Mouse (Mus musculus) G1E (cell line): Measurements from ENCODE around the gene Dhrs13. TPM values are rescaled to one million over a fixed set of nuclear protein-coding genes. Genes with fewer than 3 reads are reported as not detected.

Experiments
- ATAC-seq: 2 replicates; pipeline ENCODE4 v1.8.0; 2016; ENCODE audit warnings: mild to moderate bottlenecking; ENCODE audit not compliant: insufficient number of reproducible peaks, poor library complexity, low FRiP score, severe bottlenecking; ENCODE audit errors: extremely low read depth
- DNase-seq: peaks from one replicate; pipeline ENCODE4 v3.0.0; 2012; ENCODE audit warnings: low spot score
- H3K27me3 ChIP-seq: 2 replicates; pipeline ENCODE4 v1.6.1; 2012; ENCODE audit warnings: mild to moderate bottlenecking, low read length, inconsistent platforms; ENCODE audit not compliant: insufficient read depth
- H3K36me3 ChIP-seq: replicated peaks from 2 replicates; pipeline ENCODE3; 2012; ENCODE audit warnings: mild to moderate bottlenecking, inconsistent platforms
- H3K4me1 ChIP-seq: 2 replicates; pipeline ENCODE4 v1.6.1; 2012; ENCODE audit warnings: low read depth, low read length, inconsistent platforms, mixed read lengths; ENCODE audit not compliant: insufficient read depth
- H3K4me3 ChIP-seq: 2 replicates; pipeline ENCODE4 v1.5.1; 2012; ENCODE audit warnings: low read depth, mild to moderate bottlenecking, inconsistent platforms, low read length, moderate library complexity, mixed read lengths
- H3K9me3 ChIP-seq: replicated peaks from 2 replicates; pipeline ENCODE4 v1.6.1; 2012; ENCODE audit warnings: inconsistent platforms
- CTCF ChIP-seq: IDR thresholded peaks from 2 replicates; pipeline ENCODE4 v1.5.1; 2012; ENCODE audit warnings: low read depth, low read length, inconsistent platforms, mixed read lengths
- GATA1 ChIP-seq: IDR thresholded peaks from 2 replicates; pipeline ENCODE4 v1.6.1; 2012; ENCODE audit warnings: borderline replicate concordance, low read length, inconsistent platforms, mixed read lengths
- GATA2 ChIP-seq: IDR thresholded peaks from 2 replicates; pipeline ENCODE4 v1.6.1; 2012; ENCODE audit warnings: low read depth, low read length, inconsistent platforms, borderline replicate concordance
- POLR2AphosphoS5 ChIP-seq: IDR thresholded peaks from 2 replicates; pipeline ENCODE4 v1.6.1; 2012; ENCODE audit warnings: low read depth, low read length, inconsistent platforms; ENCODE audit not compliant: insufficient replicate concordance
- TAL1 ChIP-seq: conservative IDR thresholded peaks from 2 replicates; pipeline ENCODE4 v1.6.1; 2012; ENCODE audit warnings: low read depth, low read length, inconsistent platforms, mixed read lengths
- polyA plus RNA-seq: library from polyadenylated mRNA; stranded (reverse); fragments of >175 nt; gene quantifications from 2 replicates; pipeline ENCODE4 v1.2.3, GENCODE M21; 2012
- total RNA-seq, 2 experiments: library from RNA; stranded (forward) in 1 of 2; stranded (reverse) in 1 of 2; fragments of 200-1000 nt in 1 of 2; fragments of >200 nt in 1 of 2; fragmentation: Nextera tagmentation in 1 of 2; gene quantifications; 2 replicates each; pipeline ENCODE4 v1.2.3; 2014 to 2017

Dhrs13 gene
- total and polyA plus RNA-seq, 3 experiments, result 7.2 to 9.2 (median 7.9) TPM

DNA sequence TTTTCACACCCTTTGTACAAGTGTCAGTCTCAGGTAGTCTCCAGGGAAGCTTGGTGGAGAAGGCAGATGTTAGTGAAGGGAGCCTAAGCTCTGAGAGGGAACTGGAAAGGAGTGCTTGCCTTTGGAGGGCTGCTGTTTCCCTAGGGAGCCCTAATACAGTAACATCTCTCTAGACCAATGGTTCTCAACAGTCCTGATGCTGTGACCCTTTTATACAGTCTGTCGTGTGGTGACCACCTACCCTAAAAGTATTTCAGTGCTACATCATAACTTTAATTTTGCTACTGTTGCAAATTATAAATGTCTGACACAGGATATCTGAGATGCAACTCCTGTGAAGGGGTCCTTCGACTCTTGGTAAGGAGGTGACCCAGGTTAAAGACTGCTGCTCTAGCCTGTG lies 1.5 kb upstream of the Dhrs13 start:
- H3K9me3 ChIP-seq, result no peaks in the 10 kb centered on the region
- peaks cover 71% of the 10 kb centered on the region for H3K36me3 ChIP-seq
- ATAC-seq, result no peak
- DNase-seq, result no peak
- TF ChIP-seq CTCF (no peak), GATA2 (no peak)
- H3K4me1 ChIP-seq, result peaks cover 61% of the 10 kb centered on the region
- no peaks in the 10 kb centered on the region for H3K27me3 ChIP-seq
- no peak overlapping the region for H3K4me3 ChIP-seq

DNA sequence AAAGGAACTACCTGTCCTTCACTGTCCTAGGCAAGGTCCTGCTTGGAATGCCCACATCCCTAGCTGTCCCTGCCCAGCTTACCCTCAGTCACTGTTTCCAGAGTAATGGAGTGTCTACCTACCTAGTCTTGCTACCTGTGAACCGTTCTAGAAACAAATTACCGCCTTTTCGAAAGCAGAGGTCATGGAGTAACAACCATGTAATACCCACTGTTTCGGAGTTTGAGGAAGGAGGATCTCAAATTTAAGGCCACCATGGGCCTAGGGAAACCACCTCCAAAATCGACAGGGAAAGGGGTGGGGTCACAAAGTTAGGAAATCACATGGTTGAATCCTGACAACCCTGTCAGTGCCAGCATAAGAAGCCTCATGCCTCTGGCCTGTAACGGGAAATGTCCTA lies 691 bp upstream of the Dhrs13 start:
- H3K27me3 ChIP-seq, result no peaks in the 10 kb centered on the region
- TF ChIP-seq POLR2AphosphoS5 (no peak), GATA1 (no peak), TAL1 (no peak), CTCF (no peak), GATA2 (no peak)
- H3K4me3 ChIP-seq, result peak overlapping the region; percentile 76; the same call in 1 of the 2 replicates
- ATAC-seq, result no peak
- no peak for DNase-seq
- peaks cover 62% of the 10 kb centered on the region for H3K4me1 ChIP-seq
- peaks cover 71% of the 10 kb centered on the region for H3K36me3 ChIP-seq
- no peaks in the 10 kb centered on the region for H3K9me3 ChIP-seq

DNA sequence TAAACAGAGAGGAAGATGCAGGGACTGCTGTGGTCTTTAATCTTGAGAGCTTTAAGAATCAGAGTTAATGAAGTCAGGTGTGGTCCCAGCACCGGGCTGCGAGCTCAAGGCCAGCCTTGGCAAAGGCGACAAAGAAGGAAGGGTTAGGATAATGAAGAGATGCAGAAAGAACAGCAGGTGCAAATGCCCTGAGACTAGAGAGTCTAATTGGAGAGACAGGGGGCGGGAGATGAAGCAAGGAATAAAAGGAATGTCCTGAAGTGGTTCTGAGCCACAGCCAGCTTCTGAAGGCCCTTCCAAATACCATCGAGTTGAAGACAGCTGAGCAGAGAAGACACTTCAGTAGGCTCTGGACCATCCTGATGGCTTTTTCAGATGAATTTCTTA lies 722 bp downstream of the Dhrs13 start:
- ATAC-seq, result no peak
- Histone ChIP-seq H3K27me3 (no peaks in the 10 kb centered on the region), H3K4me3 (peak overlapping the region; percentile 76), H3K4me1 (peaks cover 74% of the 10 kb centered on the region), H3K9me3 (no peaks in the 10 kb centered on the region), H3K36me3 (peaks cover 66% of the 10 kb centered on the region)
- no peak for TF ChIP-seq GATA1
- no peak for TF ChIP-seq GATA2
- no peak for TF ChIP-seq POLR2AphosphoS5
- no peak for TF ChIP-seq CTCF
- no peak for TF ChIP-seq TAL1
- no peak for DNase-seq

DNA sequence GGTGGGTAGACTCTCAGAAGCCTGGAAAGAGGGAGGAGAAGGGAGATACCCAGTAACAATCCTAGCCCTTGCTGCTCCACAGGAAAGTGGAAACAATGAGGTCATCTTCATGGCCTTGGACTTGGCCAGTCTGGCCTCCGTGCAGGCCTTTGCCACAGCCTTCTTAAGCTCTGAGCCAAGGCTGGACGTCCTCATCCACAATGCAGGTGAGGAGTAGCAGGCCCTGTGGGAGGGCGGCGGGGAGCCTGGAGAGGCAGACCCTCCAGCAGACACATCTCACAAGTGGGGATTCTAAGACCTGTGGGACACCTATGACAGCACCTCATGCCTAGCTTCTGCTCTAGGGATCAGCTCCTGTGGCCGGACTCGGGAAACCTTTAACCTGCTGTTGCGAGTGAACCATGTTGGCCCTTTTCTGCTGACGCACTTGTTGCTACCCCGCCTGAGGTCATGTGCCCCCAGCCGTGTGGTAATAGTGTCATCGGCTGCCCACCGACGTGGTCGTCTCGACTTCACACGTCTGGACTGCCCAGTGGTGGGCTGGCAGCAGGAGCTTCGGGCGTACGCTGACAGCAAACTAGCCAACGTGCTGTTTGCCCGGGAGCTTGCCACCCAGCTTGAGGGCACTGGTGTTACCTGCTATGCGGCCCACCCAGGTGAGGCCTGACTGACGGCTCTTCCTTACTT lies 2.0 kb downstream of the Dhrs13 start:
- DNase-seq (no peak), ATAC-seq (no peak)
- no peak overlapping the region; the same call in 1 of the 2 replicates for H3K4me3 ChIP-seq
- peaks cover 73% of the 10 kb centered on the region for H3K4me1 ChIP-seq
- no peak for TF ChIP-seq GATA1
- no peak for TF ChIP-seq CTCF
- no peak for TF ChIP-seq POLR2AphosphoS5
- TF ChIP-seq TAL1, result no peak
- TF ChIP-seq GATA2, result no peak
- H3K9me3 ChIP-seq, result no peaks in the 10 kb centered on the region
- H3K27me3 ChIP-seq, result no peaks in the 10 kb centered on the region
- peaks cover 54% of the 10 kb centered on the region for H3K36me3 ChIP-seq

DNA sequence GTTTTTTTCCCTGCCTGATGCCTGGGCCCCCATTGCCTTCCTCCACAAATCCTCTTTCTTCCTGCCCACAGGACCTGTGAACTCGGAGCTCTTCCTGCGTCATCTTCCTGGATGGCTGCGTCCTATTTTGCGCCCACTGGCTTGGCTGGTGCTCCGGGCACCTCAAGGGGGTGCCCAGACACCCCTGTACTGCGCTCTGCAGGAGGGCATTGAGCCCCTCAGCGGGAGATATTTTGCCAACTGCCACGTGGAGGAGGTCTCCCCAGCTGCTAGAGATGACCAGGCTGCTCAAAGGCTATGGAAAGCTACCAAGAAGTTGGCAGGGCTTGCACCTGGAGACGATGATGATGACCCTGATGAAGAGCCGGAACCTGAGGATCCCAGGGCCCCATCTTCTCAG lies 4.7 kb downstream of the Dhrs13 start:
- no peak overlapping the region for H3K4me3 ChIP-seq
- TF ChIP-seq GATA2 (no peak), CTCF (no peak), POLR2AphosphoS5 (no peak)
- no peak for ATAC-seq

DNA sequence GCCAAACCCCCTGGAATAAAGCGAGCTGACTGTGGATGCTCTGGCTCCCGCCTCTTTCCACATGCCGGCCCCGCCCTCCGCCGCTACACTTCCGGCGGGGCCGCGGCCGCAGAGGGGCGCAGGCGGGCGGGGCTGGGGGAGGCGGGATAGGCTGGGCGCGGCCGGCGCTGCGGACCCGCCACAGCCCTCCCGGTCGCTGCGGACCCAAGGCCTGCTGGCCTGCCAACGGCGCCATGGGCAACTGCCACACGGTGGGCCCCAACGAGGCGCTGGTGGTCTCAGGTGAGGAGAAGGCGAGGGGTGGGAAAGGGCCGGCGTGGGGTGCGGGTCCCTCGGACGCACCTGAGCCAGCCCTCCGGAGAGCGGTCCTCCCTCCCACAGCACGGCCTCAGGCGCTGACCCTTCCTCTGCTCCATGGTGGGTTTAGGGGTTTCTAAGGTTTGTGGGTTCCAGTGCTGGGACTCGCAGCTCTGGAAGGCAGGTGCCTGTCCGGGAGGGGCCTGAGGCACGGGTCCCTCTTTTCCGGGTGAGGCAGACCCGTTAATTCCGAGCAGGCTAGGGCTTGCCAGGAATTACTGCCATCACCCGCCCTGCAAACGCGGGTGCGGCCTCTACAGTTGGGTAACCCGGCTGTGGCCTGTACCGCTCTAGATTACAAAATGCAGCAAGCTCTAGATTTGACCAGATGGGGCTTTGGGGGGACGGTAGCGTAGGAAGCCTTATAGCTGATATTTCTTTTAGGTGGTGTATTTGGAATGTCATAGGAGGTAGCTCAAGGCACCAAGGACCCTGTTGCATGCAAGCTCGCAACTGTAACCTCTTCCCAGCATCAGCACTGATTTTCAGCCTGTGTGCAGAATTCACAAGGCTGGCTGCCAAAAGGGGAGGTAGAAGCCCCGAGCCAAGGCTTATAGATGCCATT lies 6.0 kb downstream of the Dhrs13 start, which contains the start of gene Flot2:
TSS of gene Flot2 (plus strand) at position 101 of the 922 bp plus-strand sequence.
- H3K27me3 ChIP-seq, result no peaks in the 10 kb centered on the region
- peak; percentile 74 for DNase-seq
- no peaks in the 10 kb centered on the region for H3K9me3 ChIP-seq
- TF ChIP-seq POLR2AphosphoS5, result no peak
- no peak; the same call in 1 of the 2 replicates for ATAC-seq
- H3K4me1 ChIP-seq, result peaks cover 40% of the 10 kb centered on the region
- peak within 1 kb of the TSS; percentile 81 for H3K4me3 ChIP-seq
- peaks cover 47% of the 10 kb centered on the region for H3K36me3 ChIP-seq

More for the DNA sequence above, 4.7 kb downstream of the Dhrs13 start:
- Histone ChIP-seq H3K9me3 (no peaks in the 10 kb centered on the region), H3K36me3 (peaks cover 47% of the 10 kb centered on the region), H3K27me3 (no peaks in the 10 kb centered on the region), H3K4me1 (peaks cover 53% of the 10 kb centered on the region)
- DNase-seq, result no peak
